Mouse (Mus musculus): ENCODE measurements around the gene Nrxn2. TPM values are rescaled to one million over a fixed set of nuclear protein-coding genes. Genes with fewer than 3 reads are reported as not detected.

Nrxn2 gene
- total RNA-seq, 4 experiments from 2014 or later, result 348 to 441 (median 390) TPM

- no peak for DNase-seq (ENCODE audit: low spot score in 2 of 2)
Measured at GRCm38 (mm10) chr19:6571476-6571875, 152.9 kb downstream of the Nrxn2 start.

- no peak for DNase-seq (ENCODE audit: low spot score in 2 of 2)
Measured at GRCm38 (mm10) chr19:6572001-6572400, 153.5 kb downstream of the Nrxn2 start.

Small RNA genes within 50 kb of the gene (microRNA-seq; reads per million reads assigned to microRNA genes)
- 0 reads per million in 2 experiments for gene Gm26460

Other genes with a start within 250 kb of the Nrxn2 start
- not detected for gene Majin, start 234.3 kb upstream of the Nrxn2 start, total RNA-seq (2022)
- gene Gpha2, start 192.4 kb upstream of the Nrxn2 start, total RNA-seq (2022), result not detected
- gene Ppp2r5b, start 182.9 kb upstream of the Nrxn2 start, total RNA-seq (2022), result 100 to 1,000 TPM; 126 to 136 (median 128) TPM
- gene Atg2a, start 177.1 kb upstream of the Nrxn2 start, total RNA-seq (2022), result 10 to 100 TPM; 34.1 to 41.8 (median 37.1) TPM
- 10 to 100 TPM; 59.1 to 76.4 (median 70.3) TPM for gene Ehd1, start 142.0 kb upstream of the Nrxn2 start, total RNA-seq (2022)
- 1 to 10 TPM; 5.9 to 9.5 (median 6.5) TPM for gene Cdc42bpg, start 112.3 kb upstream of the Nrxn2 start, total RNA-seq (2022)
- gene Men1, start 83.8 kb upstream of the Nrxn2 start, total RNA-seq (2022), result 10 to 100 TPM; 60.0 to 74.4 (median 63.5) TPM
- 100 to 1,000 TPM in 2 of 4 experiments, 10 to 100 TPM in 2; 85.0 to 114 (median 103) TPM for gene Map4k2, start 77.6 kb upstream of the Nrxn2 start, total RNA-seq (2022)
- 100 to 1,000 TPM; 209 to 234 (median 222) TPM for gene Sf1, start 55.0 kb upstream of the Nrxn2 start, total RNA-seq (2022)
- 10 to 100 TPM; 14.2 to 19.7 (median 19.0) TPM for gene Pygm, start 34.3 kb upstream of the Nrxn2 start, total RNA-seq (2022)
- gene Rasgrp2, start 19.4 kb upstream of the Nrxn2 start, total RNA-seq (2022), result 10 to 100 TPM; 35.0 to 44.1 (median 40.9) TPM
- 1 to 10 TPM in 2 of 4 experiments, under 1 TPM in 2; 0.50 to 1.3 (median 0.96) TPM for gene Slc22a12, start 124.3 kb downstream of the Nrxn2 start, total RNA-seq (2022)